Mouse (Mus musculus): ENCODE data around the gene Tfdp1.

Tfdp1 gene

GRCm38 (mm10) chr8:13351593-13351992, 13.0 kb downstream of the Tfdp1 start:
- in situ Hi-C loops (cut with MboI, MseI), result loop anchor here in 1 of 2 experiments (25.0 kb wide), 1 partner anchor 1636 kb away; no protein-coding TSS in a partner anchor

- in situ Hi-C loops (cut with MboI, MseI), result loop anchor here in 1 of 2 experiments (25.0 kb wide), 1 partner anchor 1635 kb away; no protein-coding TSS in a partner anchor
Observed at GRCm38 (mm10) chr8:13352601-13353000, 14.1 kb downstream of the Tfdp1 start.

GRCm38 (mm10) chr8:13353155-13353833, 14.7 kb downstream of the Tfdp1 start:
- in situ Hi-C loops (cut with MboI, MseI), result loop anchor here in 1 of 2 experiments (25.0 kb wide), 1 partner anchor 1634 kb away; no protein-coding TSS in a partner anchor

- in situ Hi-C loops (cut with MboI, MseI), result loop anchor here in 1 of 2 experiments (25.0 kb wide), 1 partner anchor 1633 kb away; no protein-coding TSS in a partner anchor
Observed at GRCm38 (mm10) chr8:13353883-13354282, 15.3 kb downstream of the Tfdp1 start.

GRCm38 (mm10) chr8:13356221-13356620, 17.7 kb downstream of the Tfdp1 start:
- in situ Hi-C loops (cut with MboI, MseI), result loop anchor here in 1 of 2 experiments (25.0 kb wide), 1 partner anchor 1631 kb away; no protein-coding TSS in a partner anchor

GRCm38 (mm10) chr8:13356681-13357080, 18.1 kb downstream of the Tfdp1 start:
- in situ Hi-C loops (cut with MboI, MseI), result loop anchor here in 1 of 2 experiments (25.0 kb wide), 1 partner anchor 1631 kb away; no protein-coding TSS in a partner anchor

- in situ Hi-C loops (cut with MboI, MseI), result loop anchor here in 1 of 2 experiments (25.0 kb wide), 1 partner anchor 1627 kb away; no protein-coding TSS in a partner anchor
Observed at GRCm38 (mm10) chr8:13360213-13360612, 21.7 kb downstream of the Tfdp1 start.

- in situ Hi-C loops (cut with MboI, MseI), result loop anchor here in 1 of 2 experiments (25.0 kb wide), 1 partner anchor 1625 kb away; no protein-coding TSS in a partner anchor
Observed at GRCm38 (mm10) chr8:13361865-13362264, 23.3 kb downstream of the Tfdp1 start.

- in situ Hi-C loops (cut with MboI, MseI), result loop anchor here in 1 of 2 experiments (25.0 kb wide), 1 partner anchor 1614 kb away; no protein-coding TSS in a partner anchor
Observed at GRCm38 (mm10) chr8:13373151-13373662, 34.7 kb downstream of the Tfdp1 start.

GRCm38 (mm10) chr8:13381630-13382029, 43.1 kb downstream of the Tfdp1 start:
- in situ Hi-C loops (cut with MboI, MseI), result no loop called here

GRCm38 (mm10) chr8:13382536-13382935, 44.0 kb downstream of the Tfdp1 start:
- in situ Hi-C loops (cut with MboI, MseI), result no loop called here

GRCm38 (mm10) chr8:13382999-13383398, 44.4 kb downstream of the Tfdp1 start:
- in situ Hi-C loops (cut with MboI, MseI), result no loop called here

GRCm38 (mm10) chr8:13386366-13386765, 47.8 kb downstream of the Tfdp1 start:
- in situ Hi-C loops (cut with MboI, MseI), result no loop called here

- in situ Hi-C loops (cut with MboI, MseI), result no loop called here
Observed at GRCm38 (mm10) chr8:13387728-13388127, 49.2 kb downstream of the Tfdp1 start.

- in situ Hi-C loops (cut with MboI, MseI), result no loop called here
Observed at GRCm38 (mm10) chr8:13388744-13389143, 50.2 kb downstream of the Tfdp1 start.

GRCm38 (mm10) chr8:13393869-13394268, 55.3 kb downstream of the Tfdp1 start:
- in situ Hi-C loops (cut with MboI, MseI), result loop anchor here in 1 of 2 experiments (10.0 kb wide), 2 partner anchors 1281 to 1989 kb away; no protein-coding TSS in a partner anchor

- in situ Hi-C loops (cut with MboI, MseI), result loop anchor here in 1 of 2 experiments (10.0 kb wide), 2 partner anchors 1278 to 1992 kb away; no protein-coding TSS in a partner anchor
Observed at GRCm38 (mm10) chr8:13396725-13397124, 58.2 kb downstream of the Tfdp1 start, which contains the start of gene Atp4b. Gene Atp4b, minus strand, starts transcription at chr8:13396825.

GRCm38 (mm10) chr8:13403517-13403916, 65.0 kb downstream of the Tfdp1 start:
- in situ Hi-C loops (cut with MboI, MseI), result loop anchor here in 1 of 2 experiments (5.0 kb wide), 1 partner anchor 811 kb away; no protein-coding TSS in a partner anchor

GRCm38 (mm10) chr8:13404666-13405131, 66.1 kb downstream of the Tfdp1 start, which contains the start of gene Grk1:
Gene Grk1, plus strand, starts transcription at chr8:13405081.
- in situ Hi-C loops (cut with MboI, MseI), result loop anchor here in 1 of 2 experiments (5.0 kb wide), 1 partner anchor 812 kb away; no protein-coding TSS in a partner anchor

GRCm38 (mm10) chr8:13406011-13406410, 67.5 kb downstream of the Tfdp1 start:
- in situ Hi-C loops (cut with MboI, MseI), result no loop called here

GRCm38 (mm10) chr8:13411597-13411996, 73.0 kb downstream of the Tfdp1 start:
- in situ Hi-C loops (cut with MboI, MseI), result loop anchor here (5.0 kb wide), 2 partner anchors 51 to 341 kb away; no protein-coding TSS in a partner anchor

Measured in T-helper 17 cell (primary cell).